Mouse (Mus musculus) lung, embryonic 16.5 days (tissue): Measurements from ENCODE around the gene Slc9a8. TPM values are rescaled to one million over a fixed set of nuclear protein-coding genes. Genes with fewer than 3 reads are reported as not detected.

ENCODE experiments used
- ATAC-seq: fragments of 200-750 bp; cut with Nextera tagmentation; 2 replicates; pipeline ENCODE4 v1.8.0; 2017; ENCODE audit warnings: low read depth, mild to moderate bottlenecking, moderate library complexity
- H3K27ac ChIP-seq: fragments of 300-500 bp; sonication (generic); 2 replicates; pipeline ENCODE4 v1.5.1; 2014; ENCODE audit warnings: mild to moderate bottlenecking, control low read depth, low read length
- H3K27me3 ChIP-seq: fragments of 300-500 bp; sonication (generic); 2 replicates; pipeline ENCODE4 v1.6.1; 2014; ENCODE audit warnings: low read depth, low read length, mixed read lengths; ENCODE audit not compliant: control insufficient read depth, insufficient read depth
- H3K36me3 ChIP-seq: fragments of 300-500 bp; sonication (generic); 2 replicates; pipeline ENCODE4 v1.6.1; 2014; ENCODE audit warnings: low read length; ENCODE audit not compliant: control insufficient read depth, insufficient read depth
- H3K4me1 ChIP-seq: fragments of 300-500 bp; sonication (generic); replicated peaks from 2 replicates; pipeline ENCODE4 v1.6.1; 2014; ENCODE audit warnings: low read length, mixed read lengths; ENCODE audit not compliant: control insufficient read depth, insufficient read depth
- H3K4me2 ChIP-seq: fragments of 300-500 bp; sonication (generic); 2 replicates; pipeline ENCODE4 v1.6.1; 2014; ENCODE audit warnings: low read depth, low read length, control low read depth
- H3K4me3 ChIP-seq: fragments of 300-500 bp; sonication (generic); 2 replicates; pipeline ENCODE4 v1.5.1; 2014; ENCODE audit warnings: mild to moderate bottlenecking, low read length, control low read depth
- H3K9ac ChIP-seq: fragments of 300-500 bp; sonication (generic); 2 replicates; pipeline ENCODE4 v1.6.1; 2014; ENCODE audit warnings: low read length, control low read depth
- H3K9me3 ChIP-seq: fragments of 300-500 bp; sonication (generic); 2 replicates; pipeline ENCODE4 v1.6.1; 2016; ENCODE audit warnings: low read length; ENCODE audit not compliant: control insufficient read depth
- WGBS: fragments of 180-500 bp; shearing (Covaris S2); extraction: QIAGEN DNeasy Blood & Tissue Kit; methylation state at CpG from one replicate; pipeline ENCODE4 v1.1.7; 2014; 5-methylcytosine and 5-hydroxymethylcytosine counted together
- polyA plus RNA-seq: library from polyadenylated mRNA; unstranded; fragments of >200 nt; fragmentation: Nextera tagmentation; extraction: Ambion mirVana; gene quantifications from 2 replicates; pipeline ENCODE4 v1.2.1, GENCODE M21; 2015

Gene Slc9a8
- polyA plus RNA-seq, 1 experiment from 2014 or later = 24.0 TPM

DNA sequence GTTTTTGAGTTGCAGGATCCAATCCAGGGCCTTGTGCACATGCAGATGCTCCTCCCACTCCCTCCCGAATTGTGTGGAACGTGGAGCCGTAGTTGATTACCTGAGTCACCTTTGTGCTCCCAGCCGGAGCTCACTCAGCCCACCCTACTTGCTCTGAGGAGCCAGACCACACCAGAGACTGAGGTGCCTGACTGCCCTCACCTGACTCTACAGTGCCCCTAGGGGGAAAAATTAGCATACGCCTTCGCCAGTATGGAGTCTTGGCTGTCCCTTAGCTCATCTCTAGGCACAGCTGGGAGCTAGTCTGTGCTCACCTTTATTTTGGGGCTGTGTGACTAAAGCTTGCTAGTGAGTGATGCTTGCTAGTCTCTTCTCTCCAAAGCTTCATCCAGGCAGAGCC is 46.9 kb downstream of the Slc9a8 start:
- peaks cover 32% of the 10 kb centered on the region for H3K36me3 ChIP-seq
- H3K9ac ChIP-seq = no peak overlapping the region
- H3K9me3 ChIP-seq = no peaks in the 10 kb centered on the region
- H3K4me1 ChIP-seq = no peaks in the 10 kb centered on the region
- WGBS = 65% methylated on average over 6 of the region's 6 CpGs
- no peak for ATAC-seq
- no peaks in the 10 kb centered on the region for H3K27me3 ChIP-seq
- H3K27ac ChIP-seq = no peak overlapping the region
- no peak overlapping the region for H3K4me3 ChIP-seq
- no peak overlapping the region for H3K4me2 ChIP-seq

DNA sequence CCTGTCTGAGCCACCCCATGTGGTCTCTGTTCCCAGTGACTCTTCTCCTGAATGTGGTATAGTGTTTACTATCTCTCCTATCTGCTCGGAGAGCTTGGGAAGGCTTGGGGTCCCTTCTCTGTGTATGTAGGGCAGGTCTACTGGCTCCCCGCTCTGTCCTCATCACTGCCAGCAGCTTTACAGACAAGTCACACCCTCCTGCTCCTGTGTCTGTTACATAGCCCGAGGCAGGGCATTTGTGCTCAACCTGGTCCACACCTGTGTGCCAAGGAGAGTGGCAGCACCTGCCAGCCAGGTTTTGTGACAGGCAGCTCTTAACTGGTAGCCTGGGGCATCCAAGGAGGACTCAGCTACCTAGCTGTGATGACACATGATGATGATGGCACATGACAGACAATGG is 49.1 kb downstream of the Slc9a8 start:
- Histone ChIP-seq H3K4me1 (no peaks in the 10 kb centered on the region), H3K36me3 (peaks cover 42% of the 10 kb centered on the region), H3K9ac (no peak overlapping the region), H3K27ac (no peak overlapping the region), H3K4me3 (no peak overlapping the region), H3K4me2 (no peak overlapping the region), H3K9me3 (no peaks in the 10 kb centered on the region), H3K27me3 (no peaks in the 10 kb centered on the region)
- ATAC-seq = no peak
- 82% methylated on average over 3 of the region's 3 CpGs for WGBS

GRCm38 (mm10) chr2:167471585-167471984 is 50.1 kb downstream of the Slc9a8 start:
- Histone ChIP-seq H3K4me3 (no peak overlapping the region), H3K9ac (no peak overlapping the region), H3K9me3 (no peaks in the 10 kb centered on the region), H3K27ac (no peak overlapping the region), H3K4me2 (no peak overlapping the region), H3K36me3 (peaks cover 38% of the 10 kb centered on the region), H3K4me1 (peaks cover 7% of the 10 kb centered on the region; the same call in 1 of the 2 replicates), H3K27me3 (no peaks in the 10 kb centered on the region)
- ATAC-seq = no peak
- 84% methylated on average over 6 of the region's 6 CpGs for WGBS

DNA sequence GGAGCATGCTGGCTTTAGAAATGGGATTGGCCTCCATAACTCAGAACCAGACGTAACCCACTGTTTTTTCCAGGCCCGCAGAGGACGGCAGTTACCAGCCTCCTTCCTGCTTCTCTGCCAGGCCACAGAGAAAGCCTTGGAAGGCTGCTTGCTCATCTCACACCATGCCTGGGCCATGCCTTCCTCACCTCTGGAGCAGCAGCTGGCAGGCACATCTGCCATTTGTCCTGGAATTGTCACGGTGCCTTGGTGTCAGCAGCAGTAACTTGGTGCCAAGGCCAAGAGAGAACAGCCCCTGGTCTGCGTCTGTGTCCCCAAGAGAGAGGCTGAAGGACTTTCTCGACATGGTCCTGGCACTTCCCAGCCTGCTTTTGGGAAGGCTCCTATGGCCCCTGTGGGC is 52.7 kb downstream of the Slc9a8 start:
- no peak for ATAC-seq
- no peaks in the 10 kb centered on the region for H3K27me3 ChIP-seq
- no peak overlapping the region for H3K9ac ChIP-seq
- no peak overlapping the region for H3K4me3 ChIP-seq
- H3K9me3 ChIP-seq = no peaks in the 10 kb centered on the region
- no peak overlapping the region for H3K4me2 ChIP-seq
- H3K36me3 ChIP-seq = peaks cover 37% of the 10 kb centered on the region
- H3K4me1 ChIP-seq = peaks cover 7% of the 10 kb centered on the region; the same call in 1 of the 2 replicates
- H3K27ac ChIP-seq = no peak overlapping the region
- WGBS = 86% methylated on average over 6 of the region's 6 CpGs

DNA sequence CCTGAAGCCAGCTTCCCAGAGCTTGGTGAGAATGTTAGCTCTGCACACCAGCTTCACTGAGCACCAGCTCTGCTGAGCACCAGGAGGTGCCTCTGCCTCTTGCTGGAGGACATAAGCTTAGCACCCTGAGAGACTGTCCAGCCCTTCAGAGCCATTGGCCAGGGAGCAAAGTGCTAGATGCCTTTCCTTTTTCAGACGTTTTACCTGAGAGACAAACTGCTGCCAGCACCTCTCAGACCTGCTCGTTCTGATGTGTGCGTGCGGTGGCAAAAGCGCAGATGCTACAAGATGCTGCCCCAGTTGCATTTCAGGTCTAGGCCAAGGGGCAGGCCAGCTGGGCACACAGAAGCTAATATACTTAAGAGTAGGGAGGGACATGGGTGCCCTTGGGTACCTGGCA is 54.1 kb downstream of the Slc9a8 start:
- no peak overlapping the region for H3K4me3 ChIP-seq
- 80% methylated on average over 5 of the region's 5 CpGs for WGBS
- H3K9me3 ChIP-seq = no peaks in the 10 kb centered on the region
- H3K27me3 ChIP-seq = no peaks in the 10 kb centered on the region
- H3K27ac ChIP-seq = no peak overlapping the region
- ATAC-seq = no peak
- H3K9ac ChIP-seq = no peak overlapping the region
- H3K4me2 ChIP-seq = no peak overlapping the region
- H3K36me3 ChIP-seq = peaks cover 28% of the 10 kb centered on the region
- H3K4me1 ChIP-seq = peaks cover 7% of the 10 kb centered on the region; the same call in 1 of the 2 replicates

- WGBS = 17% methylated on average over 7 of the region's 7 CpGs
- no peak overlapping the region for H3K9ac ChIP-seq
These were observed 54.7 kb downstream of the Slc9a8 start for GRCm38 (mm10) chr2:167476200-167476688.

DNA sequence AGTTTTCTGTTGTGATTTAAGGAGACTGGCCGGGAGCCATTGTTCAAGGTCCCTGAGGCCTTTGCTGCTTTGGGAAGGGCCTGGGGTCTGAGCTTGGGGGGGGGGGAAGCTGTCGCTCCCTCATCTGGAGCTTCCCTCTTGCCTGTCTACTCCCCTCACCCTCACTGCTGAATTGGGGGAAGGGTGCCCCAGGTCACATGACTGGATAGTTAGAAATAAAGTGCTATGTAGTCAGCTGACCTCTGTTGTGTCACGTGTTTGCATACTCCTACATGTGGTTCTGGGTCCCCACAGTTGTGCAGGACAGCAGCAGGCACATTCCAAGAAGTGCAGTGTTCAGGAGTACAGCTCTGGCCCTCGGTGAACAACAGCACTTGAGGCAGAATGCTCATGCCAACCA is 55.2 kb downstream of the Slc9a8 start:
- Histone ChIP-seq H3K4me3 (no peak overlapping the region), H3K9ac (no peak overlapping the region), H3K36me3 (peaks cover 25% of the 10 kb centered on the region), H3K9me3 (no peaks in the 10 kb centered on the region), H3K27me3 (no peaks in the 10 kb centered on the region), H3K27ac (peak overlapping the region; percentile 11; the same call in 1 of the 2 replicates), H3K4me1 (peaks cover 7% of the 10 kb centered on the region; the same call in 1 of the 2 replicates), H3K4me2 (no peak overlapping the region)
- ATAC-seq = 0 out of 2 replicates have a peak, but pooled peaks have one; percentile 6
- 56% methylated on average over 4 of the region's 4 CpGs for WGBS

More at GRCm38 (mm10) chr2:167476200-167476688, 54.7 kb downstream of the Slc9a8 start:
- no peaks in the 10 kb centered on the region for H3K27me3 ChIP-seq
- peak; percentile 72 for ATAC-seq
- H3K9me3 ChIP-seq = no peaks in the 10 kb centered on the region
- peaks cover 7% of the 10 kb centered on the region; the same call in 1 of the 2 replicates for H3K4me1 ChIP-seq
- H3K27ac ChIP-seq = peak overlapping the region; percentile 11; the same call in 1 of the 2 replicates
- H3K4me2 ChIP-seq = no peak overlapping the region
- H3K36me3 ChIP-seq = peaks cover 27% of the 10 kb centered on the region
- no peak overlapping the region for H3K4me3 ChIP-seq

DNA sequence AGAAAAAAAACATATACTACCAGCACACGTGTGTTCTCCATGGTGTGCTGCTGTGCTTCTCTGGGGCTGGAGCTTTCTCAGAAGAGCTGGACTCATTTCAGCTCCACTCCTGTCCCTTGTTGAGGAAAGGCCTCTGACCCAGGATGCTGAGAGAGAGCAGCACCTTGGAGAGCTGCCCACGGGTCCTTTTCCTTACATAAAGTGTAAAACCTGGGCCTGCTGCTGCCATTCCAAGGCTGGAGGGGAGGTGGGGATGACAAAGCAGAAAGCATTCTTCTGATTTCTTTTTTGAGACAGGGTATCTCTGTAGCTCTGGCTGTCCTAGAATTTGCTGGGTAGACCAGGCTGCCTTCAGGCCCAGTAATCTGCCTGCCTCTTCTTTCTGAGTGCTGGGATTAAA is 56.6 kb downstream of the Slc9a8 start:
- no peak for ATAC-seq

GRCm38 (mm10) chr2:167479501-167479900 is 58.0 kb downstream of the Slc9a8 start:
- WGBS = 89% methylated on average over 1 of the region's 1 CpGs
- peaks cover 7% of the 10 kb centered on the region; the same call in 1 of the 2 replicates for H3K4me1 ChIP-seq
- ATAC-seq = no peak

More for the DNA sequence above, 56.6 kb downstream of the Slc9a8 start:
- 34% methylated on average over 2 of the region's 2 CpGs for WGBS
- Histone ChIP-seq H3K4me3 (no peak overlapping the region), H3K27ac (no peak overlapping the region), H3K36me3 (peaks cover 21% of the 10 kb centered on the region), H3K27me3 (no peaks in the 10 kb centered on the region), H3K9me3 (no peaks in the 10 kb centered on the region), H3K4me2 (no peak overlapping the region), H3K9ac (no peak overlapping the region), H3K4me1 (peaks cover 7% of the 10 kb centered on the region; the same call in 1 of the 2 replicates)

More at GRCm38 (mm10) chr2:167479501-167479900, 58.0 kb downstream of the Slc9a8 start:
- Histone ChIP-seq H3K36me3 (peaks cover 23% of the 10 kb centered on the region), H3K4me2 (no peak overlapping the region), H3K27me3 (no peaks in the 10 kb centered on the region), H3K27ac (no peak overlapping the region), H3K4me3 (no peak overlapping the region), H3K9ac (no peak overlapping the region), H3K9me3 (no peaks in the 10 kb centered on the region)
